Mouse (Mus musculus): ENCODE results near the gene Csn1s1.

- no peak for TF ChIP-seq POLR2A (IDR thresholded peaks at IDR 0.05; ENCODE audit: low read depth, low read length)
- TF ChIP-seq CTCF (IDR thresholded peaks at IDR 0.05; ENCODE audit: borderline replicate concordance, insufficient read depth, low read length): no peak
These were observed 33.5 kb downstream of the Csn1s1 start, which contains the start of gene Csn2 for GRCm38 (mm10) chr5:87699530-87699929.

Measured in embryonic fibroblast, embryonic 13.5 days (primary cell).